11 mouse cellular contexts compared by ENCODE assay signal in genomic region chr2:166686917-166687316, GRCm38 (mm10). TPM values are rescaled to one million over a fixed set of nuclear protein-coding genes. Genes with fewer than 3 reads are reported as not detected.
DNase-seq lines count a peak whose midpoint lies in the region; ATAC-seq lines count a peak whose summit lies in the region.
"Had no signal": no experiment of that assay in that cellular context is flagged by ENCODE, and none has a peak within 500 bp of the region (broad histone marks: within the 10 kb centered on the region; RNA-seq: fewer than 3 reads in every experiment).

No protein-coding gene starts in this region.

- no peak overlapping the region; the same call in 1 of the 2 replicates for H3K27ac ChIP-seq in kidney, embryonic 14.5 days (ENCODE audit: low read depth, low read length)
- peak overlapping the region; percentile 63 for H3K27ac ChIP-seq in forebrain, embryonic 12.5 days
- 0 out of 2 replicates have a peak overlapping the region, but pooled peaks have one; percentile 45 for H3K27ac ChIP-seq in limb, embryonic 12.5 days
- H3K27ac ChIP-seq: liver, embryonic 15.5 days had no signal

- H3K4me1 ChIP-seq in kidney, embryonic 14.5 days (ENCODE audit: control insufficient read depth, insufficient read depth, low read length), result no peaks in the 10 kb centered on the region
- H3K4me1 ChIP-seq in forebrain, embryonic 12.5 days, result peaks cover 47% of the 10 kb centered on the region
- peaks cover 41% of the 10 kb centered on the region for H3K4me1 ChIP-seq in limb, embryonic 12.5 days (replicated peaks)

- H3K27me3 ChIP-seq in kidney, embryonic 14.5 days (ENCODE audit: control insufficient read depth, insufficient read depth, low read length), result no peaks in the 10 kb centered on the region
- H3K27me3 ChIP-seq in forebrain, embryonic 12.5 days, result no peaks in the 10 kb centered on the region; the same call in 1 of the 2 replicates
- H3K27me3 ChIP-seq in limb, embryonic 12.5 days, result no peaks in the 10 kb centered on the region
- H3K27me3 ChIP-seq: liver, embryonic 15.5 days had no signal

- no peaks in the 10 kb centered on the region for H3K9me3 ChIP-seq in kidney, embryonic 14.5 days (ENCODE audit: control insufficient read depth, low read length)
- no peaks in the 10 kb centered on the region for H3K9me3 ChIP-seq in forebrain, embryonic 12.5 days
- no peaks in the 10 kb centered on the region for H3K9me3 ChIP-seq in limb, embryonic 12.5 days
- H3K9me3 ChIP-seq: liver, embryonic 15.5 days had no signal

- no peak overlapping the region for H3K4me3 ChIP-seq in kidney, embryonic 14.5 days (ENCODE audit: low read length)
- no peak overlapping the region for H3K4me3 ChIP-seq in forebrain, embryonic 12.5 days (replicated peaks)
- no peak overlapping the region for H3K4me3 ChIP-seq in limb, embryonic 12.5 days (replicated peaks)
- H3K4me3 ChIP-seq: erythroblast, embryonic 14.5 days; liver, embryonic 15.5 days had no signal

- DNase-seq in embryo, embryonic 11 days, result peak; percentile 49
- no peak for DNase-seq in embryo, embryonic 10 days (ENCODE audit: low spot score)
- DNase-seq in kidney, adult 8-10 months, result no peak
- DNase-seq in ovary, postnatal 10 days (ENCODE audit: low spot score), result no peak
- no peak for DNase-seq in liver
- DNase-seq: cerebellum, adult 9-11 months had no signal

- no peak for ATAC-seq in kidney, embryonic 14.5 days (ENCODE audit: low FRiP score, low TSS enrichment)
- ATAC-seq in forebrain, embryonic 12.5 days (ENCODE audit: low FRiP score), result no peak
- no peak for ATAC-seq in limb, embryonic 12.5 days (ENCODE audit: insufficient number of reproducible peaks, insufficient read depth, low FRiP score, low TSS enrichment, low read depth)

- 31% methylated on average over 6 of the region's 6 CpGs for WGBS in kidney, embryonic 14.5 days
- WGBS in forebrain, embryonic 12.5 days, result 35% methylated on average over 6 of the region's 6 CpGs
- WGBS in limb, embryonic 12.5 days, result 47% methylated on average over 6 of the region's 6 CpGs

- H3K36me3 ChIP-seq in kidney, embryonic 14.5 days (ENCODE audit: control insufficient read depth, insufficient read depth, low read length), result no peaks in the 10 kb centered on the region
- H3K36me3 ChIP-seq in forebrain, embryonic 12.5 days (replicated peaks), result no peaks in the 10 kb centered on the region
- no peaks in the 10 kb centered on the region for H3K36me3 ChIP-seq in limb, embryonic 12.5 days
- H3K36me3 ChIP-seq: liver, embryonic 15.5 days had no signal

- H3K9ac ChIP-seq in kidney, embryonic 14.5 days (ENCODE audit: low read depth, low read length), result 0 out of 2 replicates have a peak overlapping the region, but pooled peaks have one; percentile 23
- no peak overlapping the region for H3K9ac ChIP-seq in forebrain, embryonic 12.5 days
- peak overlapping the region; percentile 34; the same call in 1 of the 2 replicates for H3K9ac ChIP-seq in limb, embryonic 12.5 days (replicated peaks)
- H3K9ac ChIP-seq: liver, embryonic 15.5 days had no signal

- no peak overlapping the region for H3K4me2 ChIP-seq in kidney, embryonic 14.5 days (replicated peaks; ENCODE audit: low read depth, low read length)
- H3K4me2 ChIP-seq in forebrain, embryonic 12.5 days, result no peak overlapping the region
- no peak overlapping the region for H3K4me2 ChIP-seq in limb, embryonic 12.5 days
- H3K4me2 ChIP-seq: liver, embryonic 15.5 days had no signal

RNA-seq across cellular contexts. Expression of gene Prex1, which starts 26.7 kb away (rescaled TPM):
- polyA plus RNA-seq in kidney, embryonic 14.5 days (2014; fragmentation: Nextera tagmentation; extraction: Ambion mirVana), result 12.9 and 16.9 TPM in 2 replicates
- 29.9 and 30.7 TPM in 2 replicates for polyA plus RNA-seq in forebrain, embryonic 12.5 days (2016; fragmentation: Nextera tagmentation; extraction: Ambion mirVana)
- 26.5 and 29.5 TPM in 2 replicates for polyA plus RNA-seq in limb, embryonic 12.5 days (2016; fragmentation: Nextera tagmentation; extraction: Ambion mirVana)
